21 mouse cellular contexts compared by ENCODE assay signal in the genomic region with DNA sequence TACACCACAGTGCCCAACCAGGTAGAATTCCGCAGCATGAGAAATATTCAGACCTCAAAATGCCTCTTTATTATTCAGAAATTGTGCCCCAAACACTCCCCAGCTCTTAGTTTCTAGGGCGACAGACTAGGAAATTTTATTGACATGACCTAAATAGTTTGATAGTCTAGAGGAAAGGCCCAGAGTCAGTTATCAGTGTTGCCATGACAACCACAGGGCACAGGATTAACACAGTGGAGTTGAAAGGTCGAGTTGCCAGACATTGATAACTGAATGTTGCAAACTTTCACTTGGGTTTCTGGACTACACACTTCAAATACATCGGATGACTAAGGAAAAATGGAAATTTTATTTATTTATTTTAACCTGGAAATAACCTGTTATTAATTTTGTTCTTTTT. TPM values are rescaled to one million over a fixed set of nuclear protein-coding genes. Genes with fewer than 3 reads are reported as not detected.
A peak's percentile ranks its signal among the peaks of the same experiment; 100 is the strongest.
DNase-seq lines count a peak whose midpoint lies in the region; ATAC-seq and TF ChIP-seq lines count a peak whose summit lies in the region.
"Had no signal": no experiment of that assay in that cellular context is flagged by ENCODE, and none has a peak within 500 bp of the region (broad histone marks: within the 10 kb centered on the region; RNA-seq: fewer than 3 reads in every experiment).

No protein-coding gene starts in this region.

- WGBS in liver, embryonic 11.5 days, result 35% methylated on average over 4 of the region's 4 CpGs
- 15% methylated on average over 4 of the region's 4 CpGs for WGBS in small intestine, adult 2 months
- WGBS in midbrain, postnatal 0 days, result 53% methylated on average over 4 of the region's 4 CpGs

- H3K27me3 ChIP-seq in liver, embryonic 11.5 days (replicated peaks; ENCODE audit: control insufficient read depth, insufficient read depth, low read length), result no peaks in the 10 kb centered on the region
- no peaks in the 10 kb centered on the region for H3K27me3 ChIP-seq in small intestine, adult 2 months (ENCODE audit: control insufficient read depth, insufficient read depth, low read length)
- H3K27me3 ChIP-seq in midbrain, postnatal 0 days (ENCODE audit: insufficient read depth, low read length), result no peaks in the 10 kb centered on the region
- H3K27me3 ChIP-seq: limb, embryonic 12.5 days had no signal

- no peak overlapping the region for H3K9ac ChIP-seq in liver, embryonic 11.5 days (ENCODE audit: low read depth, low read length)
- no peak overlapping the region for H3K9ac ChIP-seq in midbrain, postnatal 0 days (replicated peaks; ENCODE audit: low read length, poor library complexity, severe bottlenecking)
- H3K9ac ChIP-seq: forebrain, postnatal 0 days; hindbrain, embryonic 14.5 days; limb, embryonic 12.5 days had no signal

- H3K27ac ChIP-seq in liver, embryonic 11.5 days (ENCODE audit: low read depth, low read length), result peak overlapping the region; percentile 22; the same call in 1 of the 2 replicates
- peak overlapping the region; percentile 95 for H3K27ac ChIP-seq in small intestine, adult 2 months (ENCODE audit: insufficient read depth, low read depth, low read length)
- no peak overlapping the region for H3K27ac ChIP-seq in midbrain, postnatal 0 days (ENCODE audit: low read depth, low read length)
- H3K27ac ChIP-seq: forebrain, embryonic 10.5 days; hindbrain, embryonic 14.5 days; limb, embryonic 12.5 days had no signal

- no peaks in the 10 kb centered on the region for H3K36me3 ChIP-seq in liver, embryonic 11.5 days (ENCODE audit: control insufficient read depth, insufficient read depth, low read length)
- no peaks in the 10 kb centered on the region for H3K36me3 ChIP-seq in small intestine, adult 2 months (ENCODE audit: control insufficient read depth, insufficient read depth, low read length)
- no peaks in the 10 kb centered on the region for H3K36me3 ChIP-seq in midbrain, postnatal 0 days (ENCODE audit: insufficient read depth, low read length)
- H3K36me3 ChIP-seq: forebrain, embryonic 10.5 days; limb, embryonic 12.5 days had no signal

- DNase-seq in embryo, embryonic 10 days (ENCODE audit: low spot score), result peak; percentile 67
- no peak for DNase-seq in embryo, embryonic 11 days
- DNase-seq in embryo, embryonic 9.5 days (ENCODE audit: extremely low spot score), result peak; percentile 29
- no peak for DNase-seq in liver, embryonic 11.5 days (ENCODE audit: low spot score)
- DNase-seq in spleen, postnatal 14 days (ENCODE audit: low spot score in 2 of 2), result no peak
- DNase-seq in midbrain, postnatal 0 days (ENCODE audit: low spot score), result no peak
- no peak for DNase-seq in adrenal gland, postnatal 36 days
- DNase-seq: adrenal gland, postnatal 10 days; cerebellum, adult 9-11 months; forebrain, postnatal 0 days; kidney, adult 11 months; kidney, postnatal 14 days; right cerebral cortex, postnatal 14 days; thymus, postnatal 4 days had no signal

- no peak for TF ChIP-seq CTCF in small intestine, adult 2 months (IDR thresholded peaks at IDR 0.05; ENCODE audit: extremely low read depth, insufficient read length, insufficient replicate concordance, low read depth, low read length)
- no peak for TF ChIP-seq CTCF in midbrain, postnatal 0 days (IDR thresholded peaks at IDR 0.05)

- no peak overlapping the region for H3K4me3 ChIP-seq in liver, embryonic 11.5 days (ENCODE audit: low read depth, low read length)
- peak overlapping the region; percentile 18; the same call in 1 of the 2 replicates for H3K4me3 ChIP-seq in small intestine, adult 2 months (ENCODE audit: low read depth, low read length)
- H3K4me3 ChIP-seq in midbrain, postnatal 0 days (ENCODE audit: low read depth, low read length), result no peak overlapping the region
- H3K4me3 ChIP-seq: forebrain, embryonic 10.5 days; limb, embryonic 12.5 days had no signal

- no peak for TF ChIP-seq POLR2A in small intestine, adult 2 months (IDR thresholded peaks at IDR 0.05; ENCODE audit: low read depth, low read length)

- peaks cover 7% of the 10 kb centered on the region; the same call in 1 of the 2 replicates for H3K4me1 ChIP-seq in liver, embryonic 11.5 days (replicated peaks; ENCODE audit: control insufficient read depth, insufficient read depth, low read length)
- H3K4me1 ChIP-seq in small intestine, adult 2 months (ENCODE audit: control insufficient read depth, insufficient read depth, insufficient read length, low read length), result peaks cover 16% of the 10 kb centered on the region
- no peaks in the 10 kb centered on the region for H3K4me1 ChIP-seq in midbrain, postnatal 0 days (ENCODE audit: insufficient read depth, low read length)
- H3K4me1 ChIP-seq: forebrain, embryonic 10.5 days; limb, embryonic 12.5 days had no signal

- no peaks in the 10 kb centered on the region for H3K9me3 ChIP-seq in liver, embryonic 11.5 days (ENCODE audit: control insufficient read depth, low read length)
- no peaks in the 10 kb centered on the region for H3K9me3 ChIP-seq in midbrain, postnatal 0 days (ENCODE audit: low read length)
- H3K9me3 ChIP-seq: forebrain, embryonic 10.5 days; limb, embryonic 12.5 days had no signal

- 0 out of 2 replicates have a peak, but pooled peaks have one; percentile 53 for ATAC-seq in liver, embryonic 11.5 days (replicated peaks; ENCODE audit: low FRiP score)
- no peak for ATAC-seq in midbrain, postnatal 0 days (ENCODE audit: low FRiP score)
- ATAC-seq: activated CD4-positive, CD25-positive, alpha-beta regulatory T cell, adult 4 months; forebrain, postnatal 0 days; lung, postnatal 0 days had no signal

- no peak overlapping the region for H3K4me2 ChIP-seq in liver, embryonic 11.5 days
- no peak overlapping the region for H3K4me2 ChIP-seq in midbrain, postnatal 0 days (ENCODE audit: low read depth, low read length, poor library complexity, severe bottlenecking)
- H3K4me2 ChIP-seq: hindbrain, embryonic 14.5 days; limb, embryonic 12.5 days; midbrain, embryonic 11.5 days had no signal

RNA-seq across cellular contexts. Expression of a gene that starts 53.0 kb away (rescaled TPM):
- polyA plus RNA-seq in liver, embryonic 11.5 days (2014; fragmentation: Nextera tagmentation; extraction: Ambion mirVana), result 0.96 and 0.97 TPM in 2 replicates
- 0.04 TPM in 1 of 2 replicates, not detected in the other for polyA plus RNA-seq in small intestine, adult 2 months (2012; rRNA removed)
- 1.6 and 3.4 TPM in 2 replicates for total RNA-seq in midbrain, postnatal 0 days (2014; rRNA removed)
- 3.8 and 4.4 TPM in 2 replicates for polyA plus RNA-seq in midbrain, postnatal 0 days (2015; fragmentation: Nextera tagmentation; extraction: Ambion mirVana)
- total RNA-seq in adrenal gland, postnatal 36 days (2021), result 1 to 10 TPM; 1.8 to 6.1 TPM

RNA-seq across cellular contexts. Expression of a gene that starts 53.1 kb away (rescaled TPM):
- 48.2 and 48.7 TPM in 2 replicates for polyA plus RNA-seq in liver, embryonic 11.5 days (2014; fragmentation: Nextera tagmentation; extraction: Ambion mirVana)
- polyA plus RNA-seq in small intestine, adult 2 months (2012; rRNA removed), result 3.0 and 7.3 TPM in 2 replicates
- total RNA-seq in midbrain, postnatal 0 days (2014; rRNA removed), result 24.5 and 44.6 TPM in 2 replicates
- polyA plus RNA-seq in midbrain, postnatal 0 days (2015; fragmentation: Nextera tagmentation; extraction: Ambion mirVana), result 44.3 and 45.7 TPM in 2 replicates
- total RNA-seq in adrenal gland, postnatal 36 days (2021), result 10 to 100 TPM; 29.6 to 31.0 TPM

Comparison
In these comparisons a context has a peak if more than half of its experiments do, and no peak if none do; other contexts are left out.
1. DNase-seq: peak in embryo, embryonic 10 days (single experiment) and embryo, embryonic 9.5 days (single experiment); none in embryo, embryonic 11 days (single experiment), liver, embryonic 11.5 days (single experiment), spleen, postnatal 14 days (0 of 2), midbrain, postnatal 0 days (single experiment) and adrenal gland, postnatal 36 days (0 of 2).